Mouse (Mus musculus): ENCODE measurements at regions not wholly inside any gene's neighbourhood (a gene's known extent, or its start where the extent isn't known, plus 50 kb on each side); places are given as distances from the start of the nearest gene placed in this dataset.

- DNase-seq (ENCODE audit: low spot score), result no peak
These were observed 87.1 kb upstream of the Gpc5 start for GRCm38 (mm10) chr14:115004733-115005405.

GRCm38 (mm10) chr14:115010877-115011276 is 81.1 kb upstream of the Gpc5 start:
- no peak for DNase-seq (ENCODE audit: low spot score)

GRCm38 (mm10) chr14:115015299-115015698 is 76.7 kb upstream of the Gpc5 start:
- no peak for DNase-seq (ENCODE audit: low spot score)

GRCm38 (mm10) chr14:115017410-115018153 is 74.4 kb upstream of the Gpc5 start:
- DNase-seq (ENCODE audit: low spot score), result peak; percentile 67

- DNase-seq (ENCODE audit: low spot score), result no peak
These were observed 64.0 kb upstream of the Gpc5 start for GRCm38 (mm10) chr14:115028011-115028410.

- DNase-seq (ENCODE audit: low spot score), result no peak
These were observed 60.3 kb upstream of the Gpc5 start for GRCm38 (mm10) chr14:115031734-115032133.

- DNase-seq (ENCODE audit: low spot score), result no peak
These were observed 58.5 kb upstream of the Gpc5 start for GRCm38 (mm10) chr14:115033375-115033969.

GRCm38 (mm10) chr14:115034718-115035437 is 57.1 kb upstream of the Gpc5 start:
- no peak for DNase-seq (ENCODE audit: low spot score)

- no peak for DNase-seq (ENCODE audit: low spot score)
These were observed 54.8 kb upstream of the Gpc5 start for GRCm38 (mm10) chr14:115037086-115037793.

GRCm38 (mm10) chr14:115038788-115039187 is 53.2 kb upstream of the Gpc5 start:
- no peak for DNase-seq (ENCODE audit: low spot score)

GRCm38 (mm10) chr14:115039524-115039923 is 52.5 kb upstream of the Gpc5 start:
- DNase-seq (ENCODE audit: low spot score), result no peak

- DNase-seq (ENCODE audit: low spot score), result no peak
These were observed 51.9 kb upstream of the Gpc5 start for GRCm38 (mm10) chr14:115040091-115040571.

- peak; percentile 51 for DNase-seq (ENCODE audit: low spot score)
These were observed 51.3 kb upstream of the Gpc5 start for GRCm38 (mm10) chr14:115040578-115041206.

- DNase-seq (ENCODE audit: low spot score), result peak; percentile 16
These were observed 50.5 kb upstream of the Gpc5 start for GRCm38 (mm10) chr14:115041336-115042054.

- peak; percentile 86 for DNase-seq (ENCODE audit: low spot score)
These were observed 49.9 kb upstream of the Gpc5 start for GRCm38 (mm10) chr14:115042055-115042564.

Measured in layer of hippocampus, adult 11-12 months (tissue).